Mouse (Mus musculus): Measurements from ENCODE around the gene Dpp6.

Dpp6 gene

DNA sequence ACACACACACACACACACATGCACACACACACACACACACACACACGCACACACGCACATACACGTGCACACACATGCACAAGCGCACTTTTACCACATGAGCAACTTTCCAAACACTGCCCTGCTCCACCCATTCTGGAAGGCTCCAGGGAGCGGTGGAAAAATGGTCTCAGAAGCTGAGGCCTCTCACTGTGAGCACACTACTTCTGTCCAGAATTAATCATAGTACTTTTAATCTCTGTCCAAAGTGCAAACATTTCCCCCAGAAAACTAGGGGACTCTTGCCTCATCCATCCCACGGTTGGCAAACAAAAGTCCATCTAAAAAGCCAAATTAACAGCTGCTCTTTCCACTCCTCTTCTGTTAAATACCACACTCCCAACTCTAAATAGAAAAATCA lies 842.8 kb downstream of the Dpp6 start:
- DNase-seq (ENCODE audit: low spot score in 2 of 2) = no peak

GRCm38 (mm10) chr5:27664111-27664510 lies 847.1 kb downstream of the Dpp6 start:
- no peak for DNase-seq (ENCODE audit: low spot score in 2 of 2)

DNA sequence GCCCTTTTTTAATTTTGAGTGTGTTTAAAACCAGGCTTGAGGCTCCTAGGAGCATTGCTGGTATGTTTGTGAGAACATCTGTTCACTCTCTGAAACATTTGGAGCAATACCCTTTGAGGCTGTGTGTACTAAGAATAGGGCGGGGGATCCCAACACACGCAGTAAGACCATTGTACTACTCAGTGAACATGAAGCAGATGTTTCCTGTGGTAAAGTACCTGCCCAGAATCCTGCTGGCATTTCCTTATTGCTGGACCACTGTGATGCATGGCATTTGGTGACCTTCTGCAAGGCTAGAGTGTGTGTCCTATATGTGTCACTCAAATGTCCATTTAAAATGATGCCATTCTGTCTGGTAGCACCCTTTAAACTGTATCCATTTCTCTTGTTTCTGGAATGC lies 854.5 kb downstream of the Dpp6 start:
- no peak for DNase-seq (ENCODE audit: low spot score in 2 of 2)

DNA sequence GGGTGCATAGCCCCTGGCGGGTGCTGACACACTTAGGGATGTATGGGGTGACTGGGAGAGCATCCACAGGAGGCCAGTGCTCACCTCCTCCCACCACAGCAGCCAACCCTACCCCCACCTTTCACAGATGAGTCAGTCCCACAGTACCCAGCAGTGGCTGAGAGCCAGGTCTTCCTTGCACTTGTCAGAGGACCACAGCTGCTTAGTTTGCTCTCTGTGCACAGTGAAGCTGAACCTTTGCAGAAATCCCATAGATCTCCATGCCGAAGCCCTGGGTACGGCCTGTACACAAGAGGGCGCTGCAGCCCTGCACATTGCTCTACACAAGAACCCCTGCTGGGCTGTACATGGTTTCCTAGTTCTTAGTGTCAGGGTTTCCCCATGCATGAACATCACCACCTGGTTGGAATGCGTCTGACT lies 860.3 kb downstream of the Dpp6 start:
- peak; percentile 69 for DNase-seq (ENCODE audit: low spot score in 2 of 2)

- DNase-seq (ENCODE audit: low spot score in 2 of 2) = no peak
Measured at GRCm38 (mm10) chr5:27679151-27679550, 862.1 kb downstream of the Dpp6 start.

DNA sequence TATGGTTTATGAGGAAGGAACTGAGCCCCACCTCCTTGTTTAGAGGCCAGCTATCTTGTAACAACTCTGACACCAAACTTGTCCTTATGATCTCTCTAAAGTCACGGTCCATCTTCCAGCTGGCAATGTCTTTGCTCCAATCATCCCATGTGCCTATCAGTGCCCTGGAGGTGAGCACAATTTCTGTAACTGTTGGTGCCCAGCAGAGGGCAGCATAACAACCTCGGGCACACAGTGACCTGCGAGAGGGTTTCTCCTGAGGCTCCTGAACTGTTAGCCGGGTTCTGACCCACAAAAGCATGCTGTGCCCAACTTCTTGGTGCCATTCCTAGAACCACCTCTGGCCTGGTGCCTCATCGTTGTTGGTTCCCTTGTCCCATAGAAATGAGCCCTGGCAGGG lies 863.5 kb downstream of the Dpp6 start:
- DNase-seq (ENCODE audit: low spot score in 2 of 2) = no peak

- no peak for DNase-seq (ENCODE audit: low spot score in 2 of 2)
Measured at GRCm38 (mm10) chr5:27685162-27685561, 868.2 kb downstream of the Dpp6 start.

DNA sequence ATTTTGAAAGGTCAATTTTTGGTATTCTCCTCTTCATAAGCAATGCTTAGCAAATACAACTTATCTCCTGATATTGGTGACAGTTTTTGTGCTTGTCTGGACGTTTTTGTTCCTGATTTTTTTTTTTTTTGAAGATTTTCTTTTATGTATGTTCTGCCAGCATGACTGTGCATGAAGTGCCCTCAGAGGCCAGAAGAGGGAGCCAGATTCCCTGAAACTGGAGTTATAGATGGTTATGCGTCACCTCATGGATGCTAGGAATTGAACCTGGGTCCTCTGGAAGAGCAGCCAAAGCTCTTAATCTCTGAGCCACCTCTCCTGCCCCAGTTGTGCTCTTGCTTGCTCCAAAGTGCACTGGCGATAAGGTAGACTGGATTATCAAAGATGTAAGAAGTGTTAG lies 868.9 kb downstream of the Dpp6 start:
- no peak for DNase-seq (ENCODE audit: low spot score in 2 of 2)

GRCm38 (mm10) chr5:27687311-27687710 lies 870.3 kb downstream of the Dpp6 start:
- DNase-seq (ENCODE audit: low spot score in 2 of 2) = no peak

DNA sequence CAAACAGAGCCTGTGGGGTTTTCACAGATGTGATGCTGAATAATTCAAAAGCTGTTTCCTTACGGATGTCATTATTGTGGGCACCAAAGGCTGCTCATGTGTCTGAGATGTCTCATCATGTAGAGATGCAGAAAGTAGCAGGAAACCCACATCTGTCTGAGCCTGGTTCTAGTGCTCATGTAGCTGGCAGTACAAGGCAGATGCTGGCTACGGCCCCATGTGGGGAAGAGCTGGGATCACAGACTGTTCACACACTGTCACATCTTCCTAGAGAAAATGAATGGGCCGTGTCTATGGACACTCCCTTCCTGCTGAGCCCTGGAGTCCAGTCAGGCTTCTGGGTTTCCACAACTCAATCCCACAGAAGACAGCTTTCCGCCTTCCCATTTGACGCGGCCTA lies 885.5 kb downstream of the Dpp6 start:
- DNase-seq (ENCODE audit: low spot score in 2 of 2) = no peak

GRCm38 (mm10) chr5:27705020-27705419 lies 888.0 kb downstream of the Dpp6 start:
- no peak for DNase-seq (ENCODE audit: low spot score in 2 of 2)

GRCm38 (mm10) chr5:27706551-27706950 lies 889.5 kb downstream of the Dpp6 start:
- DNase-seq (ENCODE audit: low spot score in 2 of 2) = no peak

GRCm38 (mm10) chr5:27707283-27707682 lies 890.3 kb downstream of the Dpp6 start:
- DNase-seq (ENCODE audit: low spot score in 2 of 2) = no peak

DNA sequence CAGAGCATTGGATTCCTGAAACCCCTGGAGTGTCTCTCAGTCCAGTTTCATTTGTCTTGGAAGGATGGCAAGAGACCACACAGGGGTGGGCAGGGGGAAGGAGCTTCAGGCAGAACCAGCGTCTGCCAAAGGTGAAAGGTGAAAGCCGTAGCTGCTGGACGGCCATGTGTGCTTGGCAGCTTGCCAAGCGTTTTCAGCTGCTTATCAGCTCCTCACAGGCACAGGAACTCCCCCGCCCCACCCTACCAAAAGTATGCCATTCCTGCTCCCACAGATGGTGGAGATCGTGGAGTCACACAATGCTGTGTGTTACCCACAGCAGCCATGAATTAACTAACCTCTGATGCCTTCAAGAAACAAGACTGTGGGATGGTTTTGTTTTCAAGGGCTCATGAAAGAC lies 891.2 kb downstream of the Dpp6 start:
- no peak for DNase-seq (ENCODE audit: low spot score in 2 of 2)

DNA sequence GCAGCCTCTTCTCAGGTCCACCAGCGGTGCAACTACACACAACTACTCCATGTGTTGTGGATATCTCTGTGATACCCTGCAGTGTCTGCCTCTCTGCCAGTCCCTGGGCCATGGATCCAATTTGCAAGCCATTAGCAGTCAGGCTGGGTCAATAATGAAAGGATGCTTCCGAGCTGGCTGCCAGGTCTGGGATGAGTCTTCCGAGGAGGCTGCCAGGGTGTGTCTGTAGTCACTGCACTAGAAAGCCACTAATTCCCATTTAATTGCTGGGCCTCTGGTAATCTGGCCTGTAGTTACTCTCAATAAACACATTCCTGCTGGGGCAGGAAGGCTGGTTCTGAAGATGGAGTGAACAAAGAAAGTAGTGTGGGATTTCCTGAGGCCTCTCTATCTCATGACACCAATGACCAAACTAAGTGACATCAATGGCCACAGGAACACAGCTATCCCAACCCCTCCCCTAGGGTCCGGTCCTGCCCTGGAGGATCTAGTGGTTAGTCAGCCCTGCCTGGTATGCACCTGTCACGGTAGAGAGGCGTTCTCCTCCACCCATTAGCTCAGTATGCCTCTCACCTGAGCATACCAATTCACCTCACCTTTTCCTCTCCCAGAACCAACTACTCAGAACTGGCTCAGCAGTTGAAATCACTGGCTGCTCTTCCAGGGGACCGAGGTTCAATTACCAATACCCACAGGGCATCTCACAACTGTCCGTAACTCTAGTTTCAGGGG lies 894.6 kb downstream of the Dpp6 start:
- DNase-seq (ENCODE audit: low spot score in 2 of 2) = no peak

GRCm38 (mm10) chr5:27714356-27714755 lies 897.4 kb downstream of the Dpp6 start:
- no peak for DNase-seq (ENCODE audit: low spot score in 2 of 2)

- no peak for DNase-seq (ENCODE audit: low spot score in 2 of 2)
Measured at GRCm38 (mm10) chr5:27716026-27716425, 899.0 kb downstream of the Dpp6 start.

- peak in 1 of 2 experiments; percentile 54 for DNase-seq (ENCODE audit: low spot score in 2 of 2)
Measured at GRCm38 (mm10) chr5:27717301-27717700, 900.3 kb downstream of the Dpp6 start.

- no peak for DNase-seq (ENCODE audit: low spot score in 2 of 2)
Measured at GRCm38 (mm10) chr5:27719311-27719710, 902.3 kb downstream of the Dpp6 start.

- DNase-seq (ENCODE audit: low spot score in 2 of 2) = no peak
Measured at GRCm38 (mm10) chr5:27724460-27724859, 907.5 kb downstream of the Dpp6 start.

- DNase-seq (ENCODE audit: low spot score in 2 of 2) = peak in 1 of 2 experiments; percentile 39
Measured at GRCm38 (mm10) chr5:27730666-27731065, 913.7 kb downstream of the Dpp6 start.

DNA sequence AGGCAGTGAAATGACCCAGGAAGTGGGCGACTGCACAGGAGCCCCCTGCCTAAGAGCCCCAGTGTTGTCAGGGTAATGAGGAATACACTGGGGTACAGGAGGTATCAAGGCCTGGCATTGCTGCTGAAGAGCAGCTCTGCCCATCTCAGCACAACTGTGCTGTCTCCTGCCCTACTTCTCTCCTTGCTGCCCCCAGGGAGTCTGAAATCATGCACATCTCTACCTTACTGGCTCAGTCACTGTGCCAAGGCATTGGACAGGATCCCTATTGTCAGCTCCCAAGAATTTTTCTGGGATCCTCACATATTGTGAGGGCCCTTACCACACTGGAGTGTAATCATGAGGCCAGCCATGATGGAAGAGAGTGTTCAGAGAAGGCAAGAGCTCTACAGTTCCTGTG lies 914.4 kb downstream of the Dpp6 start:
- no peak for DNase-seq (ENCODE audit: low spot score in 2 of 2)

DNA sequence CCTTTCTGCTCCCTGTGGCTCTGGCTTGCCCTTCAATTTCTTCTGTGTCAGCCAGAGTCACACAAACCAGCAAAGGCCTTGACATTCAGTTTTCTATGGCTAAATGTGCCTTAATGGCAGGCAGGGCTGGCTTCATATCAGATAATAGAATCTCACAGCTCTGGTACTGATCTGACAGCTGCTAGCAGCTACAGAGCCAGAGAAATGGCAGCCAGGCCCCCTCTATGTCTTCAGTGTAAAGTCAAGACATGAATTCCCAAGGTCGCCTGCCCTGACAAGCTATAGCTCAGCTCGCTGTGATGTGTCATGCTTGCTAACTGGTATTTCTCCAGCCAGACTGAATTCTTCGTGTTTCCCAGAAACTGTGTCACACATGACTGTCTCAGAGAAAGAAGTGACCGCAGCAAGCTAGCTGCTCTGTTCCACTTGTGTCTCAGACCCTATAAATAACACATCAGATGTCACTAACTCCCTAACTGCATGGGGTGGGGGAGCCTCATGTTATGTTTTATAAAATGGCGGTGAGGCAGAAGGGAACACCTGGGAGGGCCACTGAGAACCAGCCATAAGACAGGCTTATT lies 915.4 kb downstream of the Dpp6 start:
- peak in 1 of 2 experiments; percentile 45 for DNase-seq (ENCODE audit: low spot score in 2 of 2)

GRCm38 (mm10) chr5:27737168-27737567 lies 920.2 kb downstream of the Dpp6 start:
- DNase-seq (ENCODE audit: low spot score in 2 of 2) = no peak

Data from right cerebral cortex, postnatal 36 days (tissue).